8 mouse cellular contexts compared by ENCODE assay signal in genomic region chr6:72185893-72186490, GRCm38 (mm10). TPM values are rescaled to one million over a fixed set of nuclear protein-coding genes. Genes with fewer than 3 reads are reported as not detected.
DNase-seq lines count a peak whose midpoint lies in the region; ATAC-seq and TF ChIP-seq lines count a peak whose summit lies in the region.

No protein-coding gene starts in this region.

- no peak overlapping the region for H3K4me3 ChIP-seq in kidney, embryonic 14.5 days (ENCODE audit: low read length)
- no peak overlapping the region for H3K4me3 ChIP-seq in cortical plate, adult 2 months (ENCODE audit: insufficient read depth, low read length)
- no peak overlapping the region for H3K4me3 ChIP-seq in intestine, embryonic 15.5 days (replicated peaks)
- no peak overlapping the region for H3K4me3 ChIP-seq in midbrain, embryonic 13.5 days (replicated peaks)

- no peaks in the 10 kb centered on the region for H3K9me3 ChIP-seq in kidney, embryonic 14.5 days (ENCODE audit: control insufficient read depth, low read length)
- no peaks in the 10 kb centered on the region for H3K9me3 ChIP-seq in intestine, embryonic 15.5 days
- H3K9me3 ChIP-seq in midbrain, embryonic 13.5 days, result no peaks in the 10 kb centered on the region

- no peak overlapping the region for H3K9ac ChIP-seq in kidney, embryonic 14.5 days (ENCODE audit: low read depth, low read length)
- H3K9ac ChIP-seq in intestine, embryonic 15.5 days, result no peak overlapping the region
- H3K9ac ChIP-seq in midbrain, embryonic 13.5 days (replicated peaks), result no peak overlapping the region

- no peak for ATAC-seq in kidney, embryonic 14.5 days (ENCODE audit: low FRiP score, low TSS enrichment)
- peak; percentile 46; the same call in 1 of the 2 replicates for ATAC-seq in intestine, embryonic 15.5 days
- peak; percentile 79 for ATAC-seq in midbrain, embryonic 13.5 days

- H3K4me1 ChIP-seq in kidney, embryonic 14.5 days (ENCODE audit: control insufficient read depth, insufficient read depth, low read length), result peaks cover 22% of the 10 kb centered on the region
- no peaks in the 10 kb centered on the region for H3K4me1 ChIP-seq in cortical plate, adult 2 months (ENCODE audit: control insufficient read depth, insufficient read depth, low read length)
- peaks cover 23% of the 10 kb centered on the region for H3K4me1 ChIP-seq in intestine, embryonic 15.5 days (replicated peaks)
- H3K4me1 ChIP-seq in midbrain, embryonic 13.5 days (replicated peaks), result peaks cover 19% of the 10 kb centered on the region

- peak; percentile 58 for DNase-seq in kidney, adult 11 months
- DNase-seq in gastrocnemius, postnatal 36 days, result peak; percentile 68 to 86
- peak; percentile 58 to 68 for DNase-seq in left cerebral cortex, postnatal 36 days (ENCODE audit: low spot score in 2 of 2)
- peak; percentile 45 to 78 for DNase-seq in spleen, adult 18-20 months

- no peak overlapping the region for H3K27ac ChIP-seq in kidney, embryonic 14.5 days (ENCODE audit: low read depth, low read length)
- H3K27ac ChIP-seq in cortical plate, adult 2 months (ENCODE audit: insufficient read depth, low read length), result no peak overlapping the region
- no peak overlapping the region for H3K27ac ChIP-seq in intestine, embryonic 15.5 days
- no peak overlapping the region for H3K27ac ChIP-seq in midbrain, embryonic 13.5 days

- no peak for TF ChIP-seq POLR2A in cortical plate, adult 2 months (IDR thresholded peaks at IDR 0.05; ENCODE audit: extremely low read depth, insufficient read depth, low read length)

- no peaks in the 10 kb centered on the region for H3K27me3 ChIP-seq in kidney, embryonic 14.5 days (ENCODE audit: control insufficient read depth, insufficient read depth, low read length)
- peaks cover 9% of the 10 kb centered on the region; the same call in 1 of the 2 replicates for H3K27me3 ChIP-seq in intestine, embryonic 15.5 days (replicated peaks)
- H3K27me3 ChIP-seq in midbrain, embryonic 13.5 days, result peaks cover 49% of the 10 kb centered on the region

- no peaks in the 10 kb centered on the region for H3K36me3 ChIP-seq in kidney, embryonic 14.5 days (ENCODE audit: control insufficient read depth, insufficient read depth, low read length)
- H3K36me3 ChIP-seq in intestine, embryonic 15.5 days, result no peaks in the 10 kb centered on the region
- H3K36me3 ChIP-seq in midbrain, embryonic 13.5 days, result no peaks in the 10 kb centered on the region

- intact Hi-C loops in gastrocnemius, postnatal 36 days (cut with DNase I), result loop anchor here (1.0 to 2.0 kb wide), 3 partner anchors 31 to 224 kb away; no protein-coding TSS in a partner anchor
- intact Hi-C loops in left cerebral cortex, postnatal 36 days (cut with DNase I), result loop anchor here (1.0 to 2.0 kb wide), 3 partner anchors 51 to 133 kb away; no protein-coding TSS in a partner anchor

- WGBS in kidney, embryonic 14.5 days, result 0% methylated on average over 6 of the region's 6 CpGs
- 5% methylated on average over 6 of the region's 6 CpGs for WGBS in intestine, embryonic 15.5 days
- 8% methylated on average over 6 of the region's 6 CpGs for WGBS in midbrain, embryonic 13.5 days

- H3K4me2 ChIP-seq in kidney, embryonic 14.5 days (replicated peaks; ENCODE audit: low read depth, low read length), result no peak overlapping the region
- no peak overlapping the region for H3K4me2 ChIP-seq in intestine, embryonic 15.5 days (replicated peaks)
- H3K4me2 ChIP-seq in midbrain, embryonic 13.5 days (replicated peaks), result no peak overlapping the region

- TF ChIP-seq CTCF in cortical plate, adult 2 months (IDR thresholded peaks at IDR 0.05; ENCODE audit: extremely low read depth, insufficient read depth, low read length), result peak; percentile 99

RNA-seq across cellular contexts. Expression of gene Atoh8, which starts 49.4 kb away (rescaled TPM):
- 13.3 and 14.2 TPM in 2 replicates for polyA plus RNA-seq in kidney, embryonic 14.5 days (2014; fragmentation: Nextera tagmentation; extraction: Ambion mirVana)
- 2.1 and 2.5 TPM in 2 replicates for polyA plus RNA-seq in cortical plate, adult 2 months (2012; rRNA removed)
- total RNA-seq in gastrocnemius, postnatal 36 days (2021), result 1 to 10 TPM; 5.2 to 5.7 TPM
- polyA plus RNA-seq in intestine, embryonic 15.5 days (2015; fragmentation: Nextera tagmentation; extraction: Ambion mirVana), result 9.4 and 9.6 TPM in 2 replicates
- total RNA-seq in left cerebral cortex, postnatal 36 days (2021), result 1 to 10 TPM; 1.1 to 1.8 TPM
- polyA plus RNA-seq in midbrain, embryonic 13.5 days (2015; fragmentation: Nextera tagmentation; extraction: Ambion mirVana), result 2.2 and 3.8 TPM in 2 replicates
